Mouse (Mus musculus) CH12.LX (cell line): ENCODE data around the gene Gtf3c5. TPM values are rescaled to one million over a fixed set of nuclear protein-coding genes. Genes with fewer than 3 reads are reported as not detected.
A peak's percentile ranks its signal among the peaks of the same experiment; 100 is the strongest.

Experiments
- DNase-seq: peaks from one replicate; pipeline ENCODE4 v3.0.0-alpha.2; 2013; ENCODE audit errors: extremely low read depth
- H3K27ac ChIP-seq: 2 replicates; pipeline ENCODE4 v1.5.1; 2012; ENCODE audit warnings: low read depth, mild to moderate bottlenecking, control low read depth, moderate library complexity; ENCODE audit not compliant: insufficient read depth
- H3K27me3 ChIP-seq: replicated peaks from 2 replicates; pipeline ENCODE3; 2012; ENCODE audit warnings: inconsistent platforms
- H3K36me3 ChIP-seq, 2 experiments: replicated peaks in 1 of 2; 2 replicates each; pipeline versions ENCODE3 to v1.6.1; 2012; ENCODE audit warnings: inconsistent platforms in 1 of 2, low read length in 1 of 2, mild to moderate bottlenecking in 1 of 2, mixed read lengths in 1 of 2, moderate library complexity in 1 of 2; ENCODE audit not compliant: control insufficient read depth in 1 of 2, insufficient read depth in 1 of 2
- H3K4me1 ChIP-seq, 2 experiments: 2 replicates each; pipeline ENCODE4 v1.6.1; 2012; ENCODE audit warnings: inconsistent platforms in 1 of 2, moderate library complexity in 1 of 2; ENCODE audit not compliant: insufficient read depth in 2 of 2, control insufficient read depth in 1 of 2
- H3K4me2 ChIP-seq: 2 replicates; pipeline ENCODE4 v1.6.1; 2012; ENCODE audit warnings: low read depth, mild to moderate bottlenecking, control low read depth; ENCODE audit not compliant: poor library complexity, insufficient read depth, severe bottlenecking
- H3K4me3 ChIP-seq, 3 experiments: fragments of 150-350 bp in 1 of 3; sonication (generic) in 1 of 3; replicated peaks in 1 of 3; 2 replicates each; pipeline versions ENCODE3 to v1.5.1; 2011 to 2012; ENCODE audit warnings: low read depth in 2 of 3, low read length in 2 of 3, mild to moderate bottlenecking in 2 of 3, moderate library complexity in 2 of 3, control low read depth in 1 of 3, improper control_type of control experiment in 1 of 3, inconsistent platforms in 1 of 3, mixed read lengths in 1 of 3; ENCODE audit not compliant: poor library complexity in 1 of 3
- H3K79me2 ChIP-seq: replicated peaks from 2 replicates; pipeline ENCODE4 v1.6.1; 2012; ENCODE audit warnings: mild to moderate bottlenecking, moderate library complexity; ENCODE audit not compliant: control insufficient read depth, poor library complexity, insufficient read depth, severe bottlenecking; ENCODE audit errors: extremely low read depth
- H3K9ac ChIP-seq: 2 replicates; pipeline ENCODE4 v1.6.1; 2012; ENCODE audit warnings: low read depth, mild to moderate bottlenecking, control low read depth, moderate library complexity; ENCODE audit not compliant: insufficient read depth
- H3K9me3 ChIP-seq: replicated peaks from 2 replicates; pipeline ENCODE3; 2012; ENCODE audit warnings: low read length, inconsistent platforms, mixed read lengths
- BHLHE40 ChIP-seq: IDR thresholded peaks from 2 replicates; pipeline ENCODE4 v1.6.1; 2011; ENCODE audit warnings: mild to moderate bottlenecking, low read depth, low read length, improper control_type of control experiment
- CHD2 ChIP-seq: IDR thresholded peaks from 2 replicates; pipeline ENCODE4 v1.6.1; 2011; ENCODE audit warnings: low read length, improper control_type of control experiment
- CTCF ChIP-seq, 2 experiments: IDR thresholded peaks in 1 of 2; conservative IDR thresholded peaks in 1 of 2; 2 replicates each; pipeline ENCODE4 v1.5.1; 2011 to 2012; ENCODE audit warnings: low read depth in 2 of 2, low read length in 2 of 2, improper control_type of control experiment in 1 of 2, inconsistent platforms in 1 of 2, mild to moderate bottlenecking in 1 of 2, moderate library complexity in 1 of 2
- E2F4 ChIP-seq: IDR thresholded peaks from 2 replicates; pipeline ENCODE4 v1.6.1; 2011; ENCODE audit warnings: low read depth, low read length, improper control_type of control experiment; ENCODE audit not compliant: insufficient replicate concordance
- ELF1 ChIP-seq: IDR thresholded peaks from 2 replicates; pipeline ENCODE4 v1.6.1; 2014; ENCODE audit warnings: low read depth, mild to moderate bottlenecking, inconsistent platforms, low read length, improper control_type of control experiment
- EP300 ChIP-seq: IDR thresholded peaks from 2 replicates; pipeline ENCODE4 v1.6.1; 2011; ENCODE audit warnings: low read length, improper control_type of control experiment
- ETS1 ChIP-seq: conservative IDR thresholded peaks from 2 replicates; pipeline ENCODE4 v1.6.1; 2012; ENCODE audit warnings: low read depth, mild to moderate bottlenecking, inconsistent platforms, low read length, improper control_type of control experiment, moderate library complexity
- GABPA ChIP-seq: IDR thresholded peaks from 2 replicates; pipeline ENCODE4 v1.6.1; 2012; ENCODE audit warnings: low read depth, low read length, improper control_type of control experiment, inconsistent platforms; ENCODE audit not compliant: insufficient replicate concordance
- HCFC1 ChIP-seq: IDR thresholded peaks from 2 replicates; pipeline ENCODE4 v1.6.1; 2012; ENCODE audit warnings: low read depth, mild to moderate bottlenecking, inconsistent platforms, low read length, improper control_type of control experiment
- IRF4 ChIP-seq: IDR thresholded peaks from 2 replicates; pipeline ENCODE4 v1.6.1; 2014; ENCODE audit warnings: low read depth, mild to moderate bottlenecking, inconsistent platforms, low read length, improper control_type of control experiment
- JUN ChIP-seq: IDR thresholded peaks from 2 replicates; pipeline ENCODE4 v1.6.1; 2011; ENCODE audit warnings: low read depth, mild to moderate bottlenecking, low read length, improper control_type of control experiment, moderate library complexity; ENCODE audit not compliant: insufficient read depth
- JUND ChIP-seq: conservative IDR thresholded peaks from 2 replicates; pipeline ENCODE4 v1.6.1; 2011; ENCODE audit warnings: low read depth, low read length, improper control_type of control experiment
- MAX ChIP-seq: IDR thresholded peaks from 2 replicates; pipeline ENCODE4 v1.6.1; 2011; ENCODE audit warnings: low read length, improper control_type of control experiment
- MAZ ChIP-seq: IDR thresholded peaks from 2 replicates; pipeline ENCODE4 v1.6.1; 2012; ENCODE audit warnings: low read depth, mild to moderate bottlenecking, inconsistent platforms, low read length, improper control_type of control experiment, moderate library complexity
- MEF2A ChIP-seq: IDR thresholded peaks from 2 replicates; pipeline ENCODE4 v1.6.1; 2014; ENCODE audit warnings: low read depth, mild to moderate bottlenecking, inconsistent platforms, low read length, improper control_type of control experiment, borderline replicate concordance
- MXI1 ChIP-seq: IDR thresholded peaks from 2 replicates; pipeline ENCODE4 v1.6.1; 2011; ENCODE audit warnings: mild to moderate bottlenecking, low read depth, low read length, improper control_type of control experiment
- NELFE ChIP-seq: IDR thresholded peaks from 2 replicates; pipeline ENCODE4 v1.6.1; 2011; ENCODE audit warnings: low read depth, low read length, improper control_type of control experiment
- NRF1 ChIP-seq: IDR thresholded peaks from 2 replicates; pipeline ENCODE4 v1.6.1; 2014; ENCODE audit warnings: low read depth, mild to moderate bottlenecking, inconsistent platforms, low read length, improper control_type of control experiment, moderate library complexity
- POLR2AphosphoS2 ChIP-seq: IDR thresholded peaks from 2 replicates; pipeline ENCODE4 v1.6.1; 2011; ENCODE audit warnings: low read depth, low read length, improper control_type of control experiment
- RAD21 ChIP-seq: IDR thresholded peaks from 2 replicates; pipeline ENCODE4 v1.6.1; 2011; ENCODE audit warnings: low read depth, mild to moderate bottlenecking, low read length, improper control_type of control experiment, moderate library complexity
- SIN3A ChIP-seq: IDR thresholded peaks from 2 replicates; pipeline ENCODE4 v1.6.1; 2012; ENCODE audit warnings: low read length, improper control_type of control experiment, inconsistent platforms
- SMC3 ChIP-seq: IDR thresholded peaks from 2 replicates; pipeline ENCODE4 v1.6.1; 2011; ENCODE audit warnings: low read depth, low read length, improper control_type of control experiment
- TCF12 ChIP-seq: IDR thresholded peaks from 2 replicates; pipeline ENCODE4 v1.6.1; 2014; ENCODE audit warnings: low read depth, mild to moderate bottlenecking, inconsistent platforms, low read length, improper control_type of control experiment
- UBTF ChIP-seq: IDR thresholded peaks from 2 replicates; pipeline ENCODE4 v1.6.1; 2012; ENCODE audit warnings: low read depth, mild to moderate bottlenecking, inconsistent platforms, low read length, improper control_type of control experiment, moderate library complexity
- ZC3H11A ChIP-seq: IDR thresholded peaks from 2 replicates; pipeline ENCODE4 v1.6.1; 2012; ENCODE audit warnings: low read depth, mild to moderate bottlenecking, inconsistent platforms, low read length, improper control_type of control experiment
- ZMIZ1 ChIP-seq: IDR thresholded peaks from 2 replicates; pipeline ENCODE4 v1.6.1; 2012; ENCODE audit warnings: low read depth, mild to moderate bottlenecking, inconsistent platforms, low read length, improper control_type of control experiment
- ZNF384 ChIP-seq: IDR thresholded peaks from 2 replicates; pipeline ENCODE4 v1.6.1; 2012; ENCODE audit warnings: low read depth, low read length, improper control_type of control experiment, inconsistent platforms
- dilution Hi-C: fragments of 300-500 bp; cut with MboI; formaldehyde crosslinking; loops from 2 replicates; pipeline ENCODE4 v1.14.3; 2020; ENCODE audit warnings: low sequenced_read_pairs; ENCODE audit not compliant: extremely low pct_unique_long_range_greater_than_20kb, extremely low pct_ligation_motif_present
- in situ Hi-C: fragments of 300-500 bp; cut with MboI; formaldehyde crosslinking; loops from 3 replicates; pipeline ENCODE4 v1.14.3; 2019; ENCODE audit warnings: low sequenced_read_pairs, low pct_ligation_motif_present, low pct_unique_long_range_greater_than_20kb, mixed read lengths
- polyA plus RNA-seq: library from polyadenylated mRNA; unstranded; fragments of >175 nt; gene quantifications from 2 replicates; pipeline ENCODE4 v1.2.1, GENCODE M21; 2012; ENCODE audit warnings: low read depth; ENCODE audit not compliant: insufficient read length
- total RNA-seq, 2 experiments: library from RNA; depleted of rRNA; stranded (reverse); fragments of 300-350 nt in 1 of 2; fragments of >200 nt in 1 of 2; gene quantifications; 2 replicates each; pipeline ENCODE4 v1.2.3; 2012 to 2014

Gtf3c5 gene
- total and polyA plus RNA-seq, 3 experiments = 8.6 to 27.4 (median 12.5) TPM

- no peak for DNase-seq
- Histone ChIP-seq H3K9me3 (no peaks in the 10 kb centered on the region), H3K4me3 (no peak overlapping the region), H3K79me2 (no peaks in the 10 kb centered on the region), H3K27ac (no peak overlapping the region), H3K4me2 (no peak overlapping the region), H3K9ac (no peak overlapping the region), H3K36me3 (no peaks in the 10 kb centered on the region), H3K27me3 (peaks cover 4% of the 10 kb centered on the region), H3K4me1 (peaks cover 55 to 89% of the 10 kb centered on the region in 2 experiments)
- in situ Hi-C loops (no loop called here), dilution Hi-C loops (no loop called here)
- TF ChIP-seq NELFE = no peak
- TF ChIP-seq CTCF (conservative IDR thresholded peaks at IDR 0.05 in 1 of 2, IDR thresholded peaks at IDR 0.05 in 1 of 2; ENCODE audit: low read depth in 2 of 2, low read length in 2 of 2) = no peak
- no peak for TF ChIP-seq NRF1
- no peak for TF ChIP-seq HCFC1
- TF ChIP-seq POLR2AphosphoS2 = no peak
- no peak for TF ChIP-seq SMC3
- no peak for TF ChIP-seq MAX
- no peak for TF ChIP-seq ZNF384
- no peak for TF ChIP-seq RAD21
- TF ChIP-seq ELF1 = no peak
- TF ChIP-seq MAZ = no peak
- no peak for TF ChIP-seq MEF2A
- TF ChIP-seq ZMIZ1 = no peak
- TF ChIP-seq JUND = no peak
- no peak for TF ChIP-seq CHD2
Measured at GRCm38 (mm10) chr2:28535263-28535540, 48.3 kb downstream of the Gtf3c5 start.

- H3K9me3 ChIP-seq = no peaks in the 10 kb centered on the region
- H3K27me3 ChIP-seq = peaks cover 4% of the 10 kb centered on the region
- no peak for DNase-seq
- peak overlapping the region in 1 of 3 experiments; percentile 3 for H3K4me3 ChIP-seq
- TF ChIP-seq MAX (no peak), BHLHE40 (no peak), GABPA (no peak), MEF2A (no peak), ETS1 (no peak), NELFE (no peak), SIN3A (no peak), JUN (no peak), MXI1 (no peak), ZC3H11A (no peak), EP300 (no peak), E2F4 (no peak), TCF12 (no peak), POLR2AphosphoS2 (no peak), MAZ (no peak), UBTF (no peak), IRF4 (no peak), ZMIZ1 (no peak)
- H3K4me2 ChIP-seq = no peak overlapping the region
- H3K9ac ChIP-seq = no peak overlapping the region
- dilution Hi-C loops (no loop called here), in situ Hi-C loops (no loop called here)
- no peaks in the 10 kb centered on the region for H3K36me3 ChIP-seq
- H3K4me1 ChIP-seq = peaks cover 50 to 89% of the 10 kb centered on the region in 2 experiments
- H3K79me2 ChIP-seq = no peaks in the 10 kb centered on the region
- no peak overlapping the region for H3K27ac ChIP-seq
Measured at GRCm38 (mm10) chr2:28534436-28535262, 48.9 kb downstream of the Gtf3c5 start.
